Mouse (Mus musculus) MEL (cell line): ENCODE measurements at regions not wholly inside any gene's neighbourhood (a gene's known extent, or its start where the extent isn't known, plus 50 kb on each side); places are given as distances from the start of the nearest gene placed in this dataset.

Source experiments
- DNase-seq: peaks from one replicate; pipeline ENCODE4 v3.0.0; 2011; ENCODE audit warnings: low read depth, low spot score
- H3K27ac ChIP-seq: 2 replicates; pipeline ENCODE4 v1.5.1; 2012; ENCODE audit warnings: low read depth, mild to moderate bottlenecking, control low read depth, low read length, moderate library complexity; ENCODE audit not compliant: control insufficient read depth
- H3K27me3 ChIP-seq, 2 experiments: fragments of 150-350 bp in 1 of 2; sonication (generic) in 1 of 2; 2 replicates each; pipeline ENCODE4 v1.6.1; 2012; ENCODE audit warnings: low read length in 2 of 2, mild to moderate bottlenecking in 2 of 2, improper control_type of control experiment in 1 of 2, moderate library complexity in 1 of 2; ENCODE audit not compliant: insufficient read depth in 2 of 2, control insufficient read depth in 1 of 2
- H3K36me3 ChIP-seq, 2 experiments: 2 replicates each; pipeline ENCODE4 v1.6.1; 2012 to 2014; ENCODE audit warnings: low read length in 2 of 2, improper control_type of control experiment in 1 of 2, inconsistent platforms in 1 of 2, mild to moderate bottlenecking in 1 of 2; ENCODE audit not compliant: insufficient read depth in 2 of 2, control insufficient read depth in 1 of 2
- H3K4me1 ChIP-seq, 2 experiments: fragments of 150-350 bp in 1 of 2; sonication (generic) in 1 of 2; 2 replicates each; pipeline ENCODE4 v1.6.1; 2012; ENCODE audit warnings: low read length in 2 of 2, improper control_type of control experiment in 1 of 2, mild to moderate bottlenecking in 1 of 2; ENCODE audit not compliant: insufficient read depth in 2 of 2, control insufficient read depth in 1 of 2
- H3K4me3 ChIP-seq, 2 experiments: fragments of 150-350 bp in 1 of 2; sonication (generic) in 1 of 2; 2 replicates each; pipeline ENCODE4 v1.5.1; 2012; ENCODE audit warnings: low read depth in 2 of 2, low read length in 2 of 2, mild to moderate bottlenecking in 2 of 2, moderate library complexity in 2 of 2, control low read depth in 1 of 2, improper control_type of control experiment in 1 of 2; ENCODE audit not compliant: control insufficient read depth in 1 of 2, insufficient read depth in 1 of 2
- H3K79me2 ChIP-seq: 2 replicates; pipeline ENCODE4 v1.6.1; 2012; ENCODE audit warnings: mild to moderate bottlenecking, low read length, moderate library complexity; ENCODE audit not compliant: control insufficient read depth, poor library complexity, insufficient read depth
- H3K9ac ChIP-seq: 2 replicates; pipeline ENCODE4 v1.6.1; 2012; ENCODE audit warnings: low read depth, mild to moderate bottlenecking, control low read depth, low read length, moderate library complexity; ENCODE audit not compliant: control insufficient read depth, poor library complexity, severe bottlenecking
- H3K9me3 ChIP-seq: fragments of 150-350 bp; sonication (generic); replicated peaks from 2 replicates; pipeline ENCODE4 v1.6.1; 2012; ENCODE audit warnings: mild to moderate bottlenecking, low read length, improper control_type of control experiment, moderate library complexity; ENCODE audit not compliant: insufficient read depth
- CHD1 ChIP-seq: IDR thresholded peaks from 2 replicates; pipeline ENCODE4 v1.6.1; 2012; ENCODE audit warnings: low read depth, mild to moderate bottlenecking, inconsistent platforms, low read length, improper control_type of control experiment
- E2F4 ChIP-seq: IDR thresholded peaks from 2 replicates; pipeline ENCODE4 v1.6.1; 2011; ENCODE audit warnings: low read depth, low read length, improper control_type of control experiment, borderline replicate concordance
- HCFC1 ChIP-seq: IDR thresholded peaks from 2 replicates; pipeline ENCODE4 v1.6.1; 2012; ENCODE audit warnings: low read depth, mild to moderate bottlenecking, inconsistent platforms, low read length, improper control_type of control experiment, moderate library complexity
- KAT2A ChIP-seq: conservative IDR thresholded peaks from 2 replicates; pipeline ENCODE4 v1.6.1; 2012; ENCODE audit warnings: low read depth, low read length, improper control_type of control experiment, inconsistent platforms
- MAFK ChIP-seq: IDR thresholded peaks from 2 replicates; pipeline ENCODE4 v1.6.1; 2011; ENCODE audit warnings: low read depth, mild to moderate bottlenecking, low read length, improper control_type of control experiment, borderline replicate concordance
- MAX ChIP-seq: IDR thresholded peaks from 2 replicates; pipeline ENCODE4 v1.6.1; 2011; ENCODE audit warnings: low read length, improper control_type of control experiment
- MEF2A ChIP-seq: IDR thresholded peaks from 2 replicates; pipeline ENCODE4 v1.6.1; 2014; ENCODE audit warnings: low read depth, mild to moderate bottlenecking, inconsistent platforms, low read length, improper control_type of control experiment; ENCODE audit not compliant: poor library complexity, insufficient replicate concordance, severe bottlenecking; ENCODE audit errors: extremely low read depth
- MXI1 ChIP-seq: IDR thresholded peaks from 2 replicates; pipeline ENCODE4 v1.6.1; 2011; ENCODE audit warnings: mild to moderate bottlenecking, low read depth, low read length, improper control_type of control experiment
- MYB ChIP-seq: IDR thresholded peaks from 2 replicates; pipeline ENCODE4 v1.6.1; 2011; ENCODE audit warnings: mild to moderate bottlenecking, low read depth, low read length, improper control_type of control experiment
- POLR2AphosphoS2 ChIP-seq: IDR thresholded peaks from 2 replicates; pipeline ENCODE4 v1.6.1; 2011; ENCODE audit warnings: low read length, improper control_type of control experiment
- POLR2AphosphoS5 ChIP-seq: IDR thresholded peaks from 2 replicates; pipeline ENCODE4 v1.6.1; 2012; ENCODE audit warnings: low read depth, borderline replicate concordance, mild to moderate bottlenecking, inconsistent platforms, low read length, moderate library complexity, mixed read lengths
- SIN3A ChIP-seq: IDR thresholded peaks from 2 replicates; pipeline ENCODE4 v1.6.1; 2012; ENCODE audit warnings: low read length, improper control_type of control experiment, inconsistent platforms
- USF1 ChIP-seq: IDR thresholded peaks from 2 replicates; pipeline ENCODE4 v1.6.1; 2014; ENCODE audit warnings: low read depth, mild to moderate bottlenecking, inconsistent platforms, low read length, improper control_type of control experiment, moderate library complexity
- ZC3H11A ChIP-seq: IDR thresholded peaks from 2 replicates; pipeline ENCODE4 v1.6.1; 2012; ENCODE audit warnings: low read depth, mild to moderate bottlenecking, inconsistent platforms, low read length, improper control_type of control experiment
- ZNF384 ChIP-seq: IDR thresholded peaks from 2 replicates; pipeline ENCODE4 v1.6.1; 2012; ENCODE audit warnings: low read depth, mild to moderate bottlenecking, inconsistent platforms, low read length, improper control_type of control experiment

DNA sequence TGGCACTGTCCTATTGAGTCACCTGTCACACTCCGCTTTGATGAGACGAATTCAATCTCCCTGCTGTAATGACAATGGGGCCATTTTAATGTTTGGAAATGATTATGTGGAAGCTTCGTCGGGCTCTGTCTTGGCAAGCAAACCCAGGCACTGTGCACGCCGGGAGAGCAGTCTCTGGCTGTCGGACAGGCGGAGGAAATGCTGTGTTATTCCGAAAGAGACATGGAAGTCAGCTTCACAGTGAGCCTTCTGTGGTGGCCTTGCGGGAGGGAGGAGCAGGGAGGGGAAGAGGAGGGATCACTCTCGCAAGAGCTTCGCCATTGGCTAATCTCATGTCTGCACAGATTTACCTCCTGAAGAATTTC lies 110.0 kb upstream of the Kiz start:
- DNase-seq = no peak
- no peaks in the 10 kb centered on the region for H3K36me3 ChIP-seq
- H3K79me2 ChIP-seq = no peaks in the 10 kb centered on the region
- no peak overlapping the region for H3K9ac ChIP-seq
- H3K4me3 ChIP-seq = no peak overlapping the region
- no peak for TF ChIP-seq POLR2AphosphoS2
- no peak overlapping the region for H3K27ac ChIP-seq
- no peaks in the 10 kb centered on the region for H3K9me3 ChIP-seq
- no peaks in the 10 kb centered on the region for H3K4me1 ChIP-seq
- H3K27me3 ChIP-seq = no peaks in the 10 kb centered on the region

DNA sequence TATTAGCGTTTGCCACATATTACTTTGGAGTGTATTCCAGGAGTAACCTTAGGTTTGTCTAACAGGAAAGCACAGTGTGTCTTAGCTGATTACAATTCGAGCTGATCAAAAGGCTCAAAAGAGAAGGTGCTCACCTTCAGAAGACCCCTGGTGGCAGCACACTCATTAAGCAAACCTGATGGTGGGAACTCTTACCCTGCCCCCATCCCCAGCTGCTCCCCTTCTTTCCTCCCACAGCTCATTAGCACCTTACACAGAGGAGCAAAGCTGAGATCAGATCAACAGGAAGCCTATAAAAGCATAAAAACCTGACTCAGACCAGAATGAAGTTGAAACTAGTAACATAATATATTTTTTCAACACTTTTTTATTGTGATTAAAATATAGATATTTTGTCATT lies 101.7 kb upstream of the Kiz start:
- H3K4me3 ChIP-seq = no peak overlapping the region
- H3K27ac ChIP-seq = no peak overlapping the region
- TF ChIP-seq MXI1 (no peak), HCFC1 (no peak), SIN3A (no peak), MAX (no peak), MYB (no peak)
- no peak overlapping the region for H3K9ac ChIP-seq
- H3K79me2 ChIP-seq = no peaks in the 10 kb centered on the region
- no peaks in the 10 kb centered on the region for H3K4me1 ChIP-seq
- no peaks in the 10 kb centered on the region for H3K9me3 ChIP-seq
- H3K27me3 ChIP-seq = no peaks in the 10 kb centered on the region
- DNase-seq = no peak
- H3K36me3 ChIP-seq = no peaks in the 10 kb centered on the region

DNA sequence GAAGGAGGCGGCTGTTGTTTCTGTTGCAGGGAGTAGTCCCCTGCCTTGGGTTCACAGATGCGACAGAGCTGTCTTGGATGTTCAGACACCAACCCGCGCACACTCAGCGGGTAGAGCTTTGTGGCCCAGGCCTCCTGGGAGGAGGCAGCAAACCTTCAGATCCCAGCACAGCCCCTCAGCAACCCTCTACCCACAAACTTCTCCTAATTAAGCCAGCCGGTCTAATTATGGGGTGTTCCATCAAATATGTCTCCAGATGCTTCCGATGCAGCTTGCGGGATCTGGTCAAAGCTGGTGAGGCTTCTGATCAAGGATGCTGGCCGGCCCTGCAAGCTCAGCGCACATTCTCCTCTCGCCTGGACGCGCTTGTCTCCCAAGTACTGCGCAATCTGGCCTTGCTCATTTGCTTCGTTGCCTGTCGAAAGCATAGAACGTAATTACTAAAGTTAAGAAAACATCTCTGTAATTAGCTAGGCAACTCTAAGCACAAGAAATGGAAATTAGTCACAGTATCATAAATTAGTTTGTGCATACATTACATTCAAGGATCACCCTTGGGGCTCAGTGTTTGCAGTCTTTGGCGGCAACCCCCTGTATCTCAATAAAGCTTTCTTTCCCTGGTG lies 92.0 kb upstream of the Kiz start:
- H3K79me2 ChIP-seq = no peaks in the 10 kb centered on the region
- H3K9ac ChIP-seq = no peak overlapping the region
- H3K36me3 ChIP-seq = no peaks in the 10 kb centered on the region
- H3K27ac ChIP-seq = no peak overlapping the region
- no peak for DNase-seq
- H3K4me3 ChIP-seq = no peak overlapping the region
- H3K27me3 ChIP-seq = no peaks in the 10 kb centered on the region; a peak in 1 of 4 replicates
- TF ChIP-seq E2F4 (no peak), MEF2A (no peak), ZC3H11A (no peak), ZNF384 (no peak), USF1 (no peak), CHD1 (no peak), KAT2A (no peak), MAFK (no peak), HCFC1 (no peak), POLR2AphosphoS5 (no peak)
- no peaks in the 10 kb centered on the region for H3K4me1 ChIP-seq
- no peaks in the 10 kb centered on the region for H3K9me3 ChIP-seq
